Mouse (Mus musculus): ENCODE results near the gene Slc19a3.
"Not testable (repeated sequence)": the region's sequence is repeated elsewhere in the genome, so short reads cannot be mapped to it uniquely, and the experiment has no call there.

The Slc19a3 gene

DNA sequence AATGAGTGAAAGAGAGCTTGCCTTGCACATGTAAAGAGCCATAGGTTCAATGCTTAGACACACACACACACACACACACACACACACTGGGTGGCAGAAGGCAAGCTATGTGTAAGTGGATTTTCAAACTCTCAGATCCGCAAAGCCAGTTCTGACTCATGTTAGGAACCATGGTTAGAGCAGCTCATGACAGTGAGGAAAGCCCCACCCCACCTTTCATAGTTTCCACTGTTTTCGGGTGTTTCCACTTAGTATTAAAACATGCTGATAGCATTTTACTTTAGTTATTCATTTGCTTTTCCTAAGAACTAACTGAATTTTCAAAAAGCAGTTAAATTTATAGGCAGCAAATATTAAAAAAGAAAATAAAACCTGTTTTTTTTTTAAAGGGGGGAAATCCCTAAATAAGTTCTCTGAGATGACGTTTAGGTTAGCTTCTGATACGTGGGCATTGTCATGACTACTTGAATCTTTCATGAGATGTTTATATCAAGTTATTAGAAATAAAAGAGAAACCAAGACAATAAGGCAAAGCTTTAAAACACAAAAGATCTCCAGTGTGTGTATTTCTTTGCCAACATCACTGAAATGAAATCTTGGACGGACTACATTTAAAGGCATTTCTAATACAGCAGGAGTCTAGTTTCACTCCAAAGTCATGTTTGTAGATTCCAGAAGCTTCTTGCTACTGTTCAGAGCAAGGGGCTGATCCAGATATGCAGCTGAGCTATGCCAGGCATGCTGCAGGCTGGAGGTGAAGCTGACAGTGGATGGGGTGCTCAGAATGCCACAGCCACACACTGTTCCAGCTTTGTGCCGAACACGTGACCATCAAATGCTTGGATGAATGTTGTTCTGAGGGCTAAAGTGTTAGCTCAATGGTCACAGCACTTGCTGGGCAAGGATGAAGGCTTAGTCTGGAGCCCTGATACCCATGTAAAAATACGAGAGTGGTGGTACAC is 31.7 kb downstream of the Slc19a3 start:
- DNase-seq = peak; percentile 24

DNA sequence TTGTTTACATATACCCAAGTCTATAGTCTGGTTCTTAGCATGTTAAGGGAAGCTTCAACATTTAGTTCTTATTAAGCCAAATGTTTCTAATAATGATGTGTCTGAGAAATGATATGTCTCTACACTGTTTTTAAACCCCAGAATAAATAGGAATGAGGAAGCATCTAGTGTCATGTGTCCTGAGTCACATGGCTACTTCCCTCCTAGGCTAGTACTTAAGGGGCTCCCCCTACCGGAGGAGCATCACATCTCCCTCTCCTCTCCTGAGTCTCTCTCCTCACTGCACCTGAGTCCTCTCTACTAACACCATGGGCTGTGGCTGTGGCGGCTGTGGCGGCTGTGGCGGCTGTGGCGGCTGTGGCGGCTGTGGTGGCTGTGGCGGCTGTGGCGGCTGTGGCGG is 37.9 kb downstream of the Slc19a3 start, which contains the start of gene Gm47959:
Gm47959 (plus strand) TSS at position 243 of the 400 bp plus-strand sequence.
- not testable (repeated sequence) for DNase-seq

DNA sequence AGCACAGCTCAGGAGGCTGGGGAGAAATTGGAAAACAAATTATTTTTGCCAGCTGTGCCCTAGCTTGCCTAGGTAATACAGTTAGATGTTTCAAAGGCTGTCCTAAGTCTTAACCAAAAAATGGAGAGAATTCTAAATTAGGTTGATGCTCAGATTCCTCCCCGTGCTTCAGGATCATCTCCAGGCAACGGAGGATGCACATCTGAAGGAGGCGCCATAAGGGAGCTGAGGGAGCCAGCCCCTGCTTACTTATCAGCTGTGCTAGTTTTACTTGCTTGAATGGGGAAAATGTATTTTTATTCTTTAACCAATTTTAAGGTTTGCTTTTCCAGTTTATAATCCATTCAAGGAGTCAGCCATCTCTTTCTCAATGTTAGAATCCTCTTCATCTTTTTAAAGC is 44.3 kb downstream of the Slc19a3 start:
- no peak for DNase-seq

DNA sequence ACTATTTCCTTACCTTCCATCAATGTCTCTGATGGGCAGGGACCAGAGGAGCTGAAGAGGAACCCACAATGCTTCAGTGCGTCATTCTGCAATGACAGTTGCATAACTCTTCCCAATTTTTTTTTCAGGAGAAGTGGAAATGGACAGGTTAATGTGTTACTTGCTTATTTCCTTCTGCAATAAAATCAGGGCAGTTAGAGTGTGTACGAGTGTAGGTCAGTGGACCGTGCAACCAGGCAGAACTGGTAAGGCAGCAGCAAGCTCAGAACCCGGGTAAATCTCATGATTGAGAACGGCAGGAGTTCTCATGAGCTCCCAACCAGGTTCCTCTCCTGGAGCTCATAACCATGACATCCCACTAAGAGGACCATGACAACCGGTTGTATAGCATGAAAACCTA is 46.2 kb downstream of the Slc19a3 start:
- DNase-seq = no peak

DNA sequence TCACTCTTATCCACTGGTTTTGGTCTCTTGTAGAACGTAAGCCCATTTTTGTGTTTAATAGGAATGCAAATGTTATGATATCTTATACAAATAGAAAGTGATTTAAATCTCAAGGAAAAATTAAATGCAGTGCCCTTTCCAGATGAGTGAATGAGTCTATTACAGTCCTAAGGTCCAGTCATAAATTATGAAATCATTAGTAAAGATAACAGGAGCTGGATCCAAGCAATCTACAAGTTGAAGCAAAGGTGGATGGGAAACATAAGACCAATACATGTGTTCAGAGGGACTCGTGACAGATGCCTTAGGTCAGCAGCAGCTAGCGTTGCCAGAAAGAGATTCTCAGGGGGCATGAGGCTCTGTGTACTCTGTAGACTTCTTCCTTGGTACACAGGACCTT is 46.7 kb downstream of the Slc19a3 start:
- no peak for DNase-seq

DNA sequence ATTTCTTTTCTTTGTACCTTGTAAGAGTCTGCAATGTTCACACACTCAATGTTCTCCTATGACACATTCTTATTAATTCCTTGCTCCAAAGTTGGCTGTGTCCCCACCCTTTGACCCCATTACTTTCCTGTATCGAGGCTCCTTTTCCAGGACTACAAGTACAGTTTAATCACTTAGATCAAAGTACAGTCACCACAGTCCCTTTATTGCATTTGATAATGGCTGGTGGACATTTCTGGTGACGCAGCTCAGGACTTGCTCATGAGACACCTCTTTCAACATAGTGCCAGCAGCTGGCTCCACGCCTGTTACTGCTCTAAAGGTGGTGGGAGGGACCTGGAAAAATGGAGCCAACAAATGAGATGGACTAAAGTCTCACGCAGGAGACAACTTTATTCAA is 47.2 kb downstream of the Slc19a3 start:
- DNase-seq = no peak

DNA sequence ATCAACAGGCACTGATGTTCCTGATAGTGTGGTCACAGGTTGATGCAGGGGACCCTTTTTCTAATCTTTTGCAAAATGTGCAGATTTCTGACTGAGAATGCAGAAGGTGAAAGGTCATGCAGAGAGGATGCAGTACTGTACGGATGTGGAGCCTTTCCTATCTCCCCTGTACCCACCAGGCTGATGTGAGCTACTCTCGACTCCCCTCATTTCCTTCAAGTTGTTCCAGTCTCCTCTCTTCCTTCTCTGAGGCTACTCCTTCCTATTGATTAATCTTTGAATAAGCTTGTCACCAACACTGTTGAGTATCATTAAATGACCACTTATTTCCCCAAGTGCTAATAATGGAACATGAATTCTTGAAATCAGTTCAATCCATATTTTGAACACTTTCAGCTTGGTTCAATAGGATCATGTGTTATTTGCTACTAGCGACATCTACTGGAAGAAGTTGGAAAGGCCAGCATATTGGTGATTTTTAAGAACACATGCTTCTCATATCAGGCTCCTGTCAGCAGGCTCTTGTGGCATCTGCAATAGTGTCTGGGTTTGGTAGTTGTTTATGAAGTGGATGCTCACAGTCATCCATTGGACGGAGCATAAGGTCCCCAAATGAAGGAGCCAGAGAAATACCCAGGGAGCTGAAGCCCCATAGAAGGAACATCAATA is 50.6 kb downstream of the Slc19a3 start:
- DNase-seq = no peak

DNA sequence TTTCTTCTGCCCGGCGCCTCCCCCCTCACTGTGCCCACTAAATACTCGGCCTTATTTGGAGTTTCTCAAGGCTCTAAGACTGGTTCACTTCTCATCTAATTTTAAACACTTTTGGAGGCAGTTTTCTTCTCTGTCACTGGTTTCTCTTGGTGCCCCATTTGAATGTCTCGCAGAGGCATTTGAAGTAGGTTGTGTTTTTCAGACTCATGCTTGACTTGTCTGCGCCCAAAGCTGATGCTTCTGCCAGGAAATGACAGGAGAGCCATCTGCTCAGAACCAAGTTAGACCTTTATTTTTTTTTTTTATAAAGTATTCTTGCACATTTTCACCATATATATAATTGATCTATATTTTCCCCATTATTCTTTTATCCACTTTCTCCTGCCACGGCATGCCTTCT is 51.5 kb downstream of the Slc19a3 start:
- DNase-seq = no peak

DNA sequence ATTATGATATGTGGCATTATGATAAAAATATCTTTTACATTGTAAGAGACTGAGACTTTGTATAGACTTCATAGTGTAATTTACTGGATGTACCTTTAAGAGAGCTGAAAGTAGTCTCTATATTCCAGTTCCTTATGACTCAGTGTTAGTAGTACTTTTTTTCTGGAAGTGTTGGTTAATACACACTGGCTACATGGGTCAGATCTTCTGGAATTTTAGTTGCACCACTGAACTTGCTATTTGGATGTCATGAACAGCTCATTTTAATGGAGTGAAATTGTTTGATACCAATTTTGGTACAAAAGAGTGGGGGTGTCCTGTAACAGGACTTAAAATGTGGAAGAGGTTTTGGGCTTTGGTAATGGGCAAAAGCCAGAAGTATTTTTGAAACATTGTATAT is 60.4 kb downstream of the Slc19a3 start:
- DNase-seq = no peak

DNA sequence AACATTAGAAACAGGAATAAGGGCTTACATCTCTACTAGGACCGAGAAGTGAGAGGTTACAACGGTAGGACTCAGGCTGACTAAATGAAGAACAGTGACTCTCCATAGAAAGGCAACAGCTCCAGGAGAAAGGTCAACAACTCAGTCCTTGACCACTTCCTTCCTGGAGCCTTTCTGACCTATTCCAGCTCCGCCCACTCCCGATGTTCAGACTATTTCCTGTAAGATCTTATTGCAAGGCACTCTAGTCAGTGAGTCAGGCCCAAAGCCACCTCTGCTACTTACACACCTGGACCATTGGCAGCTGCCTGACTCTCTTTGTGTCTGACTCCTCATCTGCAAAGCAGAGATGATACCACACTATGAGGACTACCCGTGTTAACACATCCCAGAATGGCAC is 62.5 kb downstream of the Slc19a3 start:
- no peak for DNase-seq

DNA sequence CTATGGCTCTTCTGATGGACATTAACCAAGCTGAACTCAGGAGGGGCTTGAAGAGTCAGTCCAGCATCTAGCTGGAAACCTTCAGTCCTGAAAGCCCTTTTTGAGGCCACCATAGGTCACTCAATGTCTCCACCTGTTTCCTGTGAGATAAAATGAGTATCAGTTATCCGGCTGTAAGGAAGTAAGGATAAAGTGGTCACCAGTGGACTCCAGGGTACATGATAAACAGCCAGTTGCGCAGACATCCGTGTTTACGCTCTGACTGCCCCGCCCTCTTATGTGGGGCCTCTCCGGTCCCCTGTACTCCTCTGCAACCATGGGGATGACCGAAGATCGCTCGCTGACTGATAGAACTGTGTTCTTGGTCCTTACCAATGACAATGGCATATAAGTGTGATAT is 63.9 kb downstream of the Slc19a3 start:
- DNase-seq = no peak

DNA sequence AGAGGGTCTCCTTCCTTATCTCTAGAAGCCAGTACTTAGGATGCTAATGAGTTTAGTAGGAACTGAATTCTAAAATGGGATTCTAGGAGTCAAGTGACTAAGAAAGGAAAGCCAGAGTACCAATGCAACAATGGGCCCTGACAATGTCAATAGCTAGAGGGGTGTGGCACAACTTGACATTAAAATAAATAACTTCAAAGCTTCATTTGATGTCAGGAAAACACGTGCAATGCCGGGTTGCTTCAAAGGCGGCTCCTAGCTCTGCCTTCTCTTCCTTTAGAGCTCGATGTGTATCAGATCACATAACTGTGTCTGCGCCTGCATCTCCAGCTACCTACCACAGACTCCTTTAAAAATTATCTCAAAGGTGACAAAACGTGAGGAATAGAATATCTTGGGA is 64.3 kb downstream of the Slc19a3 start:
- DNase-seq = no peak

DNA sequence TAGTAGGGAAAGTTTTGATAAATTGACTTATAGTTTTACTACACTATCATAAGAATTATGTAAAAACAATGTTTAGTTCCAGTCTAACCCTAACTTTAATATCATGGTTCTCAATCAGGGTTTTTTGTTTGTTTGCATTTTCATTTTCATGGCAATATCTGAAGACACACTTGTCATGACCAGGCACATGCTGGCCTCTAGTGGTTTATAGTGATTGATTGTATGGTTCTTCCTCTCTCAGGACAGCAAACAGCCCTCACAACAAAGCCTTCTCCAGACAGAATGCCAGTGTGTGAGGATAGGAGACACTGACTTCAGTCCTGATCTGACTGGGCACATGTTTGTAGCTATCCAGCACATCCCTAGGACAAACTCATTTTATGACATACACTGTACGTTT is 65.0 kb downstream of the Slc19a3 start:
- no peak for DNase-seq

DNA sequence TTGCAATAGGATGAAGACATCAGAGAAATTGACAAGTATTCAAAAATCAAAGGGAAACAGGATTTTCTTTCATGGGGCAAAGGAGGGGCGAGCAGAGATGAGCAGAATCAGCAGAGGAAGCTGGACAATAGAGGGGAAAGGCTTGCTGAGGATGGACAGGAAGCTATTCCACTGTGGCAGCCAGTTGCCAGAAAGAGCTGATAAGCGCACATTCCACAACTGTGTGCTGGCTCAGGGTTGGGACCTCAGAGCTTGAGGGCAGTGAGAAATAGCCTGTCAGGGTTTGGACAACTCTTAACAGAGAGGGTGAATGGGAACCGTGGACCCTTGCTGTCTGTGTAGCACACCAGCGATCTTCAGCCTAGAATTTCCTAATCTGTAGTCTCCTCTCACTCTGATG is 66.2 kb downstream of the Slc19a3 start:
- DNase-seq = peak; percentile 86

DNA sequence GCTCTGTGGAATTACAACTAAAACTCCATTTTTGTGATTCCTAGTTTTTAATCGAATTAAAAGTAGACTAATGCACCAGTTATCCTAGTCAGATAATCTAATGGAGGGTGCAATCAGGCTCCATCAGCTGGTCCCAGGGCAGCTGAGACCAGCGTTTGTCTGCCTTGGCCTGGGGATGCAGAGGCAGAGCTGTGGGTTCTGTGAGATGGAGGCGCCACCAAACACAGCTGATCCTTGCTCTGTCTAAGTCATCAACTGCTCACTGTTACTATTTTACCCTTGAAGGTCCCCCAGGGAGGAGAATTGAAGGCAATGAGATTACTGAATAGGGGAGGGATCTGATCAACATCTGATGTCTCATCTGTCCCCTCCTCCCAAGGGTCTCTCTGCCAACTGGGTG is 71.8 kb downstream of the Slc19a3 start:
- DNase-seq = no peak

Data from heart, adult 11 months (tissue).